Mouse (Mus musculus) macrophage (primary cell): ENCODE data around the gene Dync1li2. TPM values are rescaled to one million over a fixed set of nuclear protein-coding genes. Genes with fewer than 3 reads are reported as not detected.

Experiments
- H3K27ac ChIP-seq: fragments of 350-480 bp; formaldehyde crosslinking; 2 replicates; pipeline ENCODE4 v1.9.0; 2021
- H3K36me3 ChIP-seq: fragments of 350-480 bp; formaldehyde crosslinking; 2 replicates; pipeline ENCODE4 v1.9.0; 2021; ENCODE audit errors: inconsistent target
- H3K4me3 ChIP-seq: fragments of 350-480 bp; formaldehyde crosslinking; 2 replicates; pipeline ENCODE4 v1.9.0; 2021; ENCODE audit errors: inconsistent target
- H3K79me2 ChIP-seq: fragments of 350-480 bp; formaldehyde crosslinking; 2 replicates; pipeline ENCODE4 v1.9.0; 2021; ENCODE audit errors: inconsistent target
- WGBS: methylation state at CpG from one replicate; pipeline ENCODE4 v1.1.7; 2026; ENCODE audit warnings: inconsistent platforms; ENCODE audit not compliant: missing documents; 5-methylcytosine and 5-hydroxymethylcytosine counted together
- polyA plus RNA-seq: library from polyadenylated mRNA; stranded (reverse); fragments of 250-400 nt; gene quantifications from 3 replicates; pipeline ENCODE4 v1.2.4, GENCODE M21; 2018; ENCODE audit warnings: inconsistent platforms

The Dync1li2 gene
- polyA plus RNA-seq, 1 experiment from 2014 or later: 36.4 TPM

- no peaks in the 10 kb centered on the region for H3K79me2 ChIP-seq
- no peak overlapping the region for H3K27ac ChIP-seq
- H3K4me3 ChIP-seq: no peak overlapping the region
- WGBS: 92% methylated on average over 7 of the region's 7 CpGs
- H3K36me3 ChIP-seq: no peaks in the 10 kb centered on the region
These were observed 34.3 kb downstream of the Dync1li2 start for GRCm38 (mm10) chr8:104408328-104409110.

GRCm38 (mm10) chr8:104406340-104407128 lies 36.3 kb downstream of the Dync1li2 start:
- 97% methylated on average over 6 of the region's 6 CpGs for WGBS
- H3K79me2 ChIP-seq: no peaks in the 10 kb centered on the region
- no peak overlapping the region for H3K27ac ChIP-seq
- H3K4me3 ChIP-seq: no peak overlapping the region
- no peaks in the 10 kb centered on the region for H3K36me3 ChIP-seq

GRCm38 (mm10) chr8:104405430-104406187 lies 37.2 kb downstream of the Dync1li2 start:
- no peak overlapping the region for H3K27ac ChIP-seq

GRCm38 (mm10) chr8:104403596-104403995 lies 39.3 kb downstream of the Dync1li2 start:
- Histone ChIP-seq H3K4me3 (no peak overlapping the region), H3K36me3 (no peaks in the 10 kb centered on the region), H3K79me2 (no peaks in the 10 kb centered on the region), H3K27ac (no peak overlapping the region)
- WGBS: 82% methylated on average over 3 of the region's 3 CpGs

More at GRCm38 (mm10) chr8:104405430-104406187, 37.2 kb downstream of the Dync1li2 start:
- 84% methylated on average over 15 of the region's 15 CpGs for WGBS
- H3K79me2 ChIP-seq: no peaks in the 10 kb centered on the region
- no peak overlapping the region for H3K4me3 ChIP-seq
- no peaks in the 10 kb centered on the region for H3K36me3 ChIP-seq

GRCm38 (mm10) chr8:104395703-104396357 lies 47.0 kb downstream of the Dync1li2 start, which contains the start of gene Cmtm4:
Gene Cmtm4, minus strand, starts transcription at chr8:104395807.
- peaks cover 41% of the 10 kb centered on the region for H3K79me2 ChIP-seq
- WGBS: 4% methylated on average over 41 of the region's 54 CpGs
- H3K4me3 ChIP-seq: peak within 1 kb of the TSS; percentile 43
- no peaks in the 10 kb centered on the region for H3K36me3 ChIP-seq
- no peak within 1 kb of the TSS for H3K27ac ChIP-seq

- 2% methylated on average over 76 of the region's 82 CpGs for WGBS
- Histone ChIP-seq H3K27ac (no peak overlapping the region), H3K79me2 (peaks cover 49% of the 10 kb centered on the region), H3K4me3 (peak overlapping the region; percentile 43), H3K36me3 (no peaks in the 10 kb centered on the region)
These were observed 47.8 kb downstream of the Dync1li2 start for GRCm38 (mm10) chr8:104394801-104395702.

GRCm38 (mm10) chr8:104393767-104394166 lies 49.1 kb downstream of the Dync1li2 start:
- H3K4me3 ChIP-seq: no peak overlapping the region
- H3K36me3 ChIP-seq: no peaks in the 10 kb centered on the region
- no peak overlapping the region for H3K27ac ChIP-seq
- WGBS: 99% methylated on average over 6 of the region's 6 CpGs
- H3K79me2 ChIP-seq: peaks cover 60% of the 10 kb centered on the region

- Histone ChIP-seq H3K4me3 (no peak overlapping the region), H3K36me3 (no peaks in the 10 kb centered on the region), H3K27ac (no peak overlapping the region), H3K79me2 (peaks cover 66% of the 10 kb centered on the region)
- 96% methylated on average over 6 of the region's 7 CpGs for WGBS
These were observed 49.7 kb downstream of the Dync1li2 start for GRCm38 (mm10) chr8:104393139-104393538.

- 97% methylated on average over 8 of the region's 8 CpGs for WGBS
- H3K36me3 ChIP-seq: no peaks in the 10 kb centered on the region
- no peak overlapping the region for H3K4me3 ChIP-seq
- peaks cover 95% of the 10 kb centered on the region for H3K79me2 ChIP-seq
- no peak overlapping the region for H3K27ac ChIP-seq
These were observed 52.6 kb downstream of the Dync1li2 start for GRCm38 (mm10) chr8:104390245-104390644.

GRCm38 (mm10) chr8:104387980-104388379 lies 54.9 kb downstream of the Dync1li2 start:
- Histone ChIP-seq H3K4me3 (no peak overlapping the region), H3K36me3 (no peaks in the 10 kb centered on the region), H3K27ac (no peak overlapping the region), H3K79me2 (peaks cover 92% of the 10 kb centered on the region)
- WGBS: 100% methylated on average over 2 of the region's 2 CpGs

- WGBS: 92% methylated on average over 7 of the region's 7 CpGs
- H3K4me3 ChIP-seq: no peak overlapping the region
- H3K79me2 ChIP-seq: peaks cover 92% of the 10 kb centered on the region
- no peaks in the 10 kb centered on the region for H3K36me3 ChIP-seq
- H3K27ac ChIP-seq: no peak overlapping the region
These were observed 55.3 kb downstream of the Dync1li2 start for GRCm38 (mm10) chr8:104387501-104387900.

GRCm38 (mm10) chr8:104386693-104387092 lies 56.2 kb downstream of the Dync1li2 start:
- WGBS: 88% methylated on average over 4 of the region's 4 CpGs
- Histone ChIP-seq H3K36me3 (no peaks in the 10 kb centered on the region), H3K79me2 (peaks cover 91% of the 10 kb centered on the region)

GRCm38 (mm10) chr8:104383977-104384376 lies 58.9 kb downstream of the Dync1li2 start:
- WGBS: 5% methylated on average over 3 of the region's 3 CpGs
- H3K4me3 ChIP-seq: no peak overlapping the region
- peak overlapping the region; percentile 63 for H3K27ac ChIP-seq
- H3K36me3 ChIP-seq: no peaks in the 10 kb centered on the region
- peaks cover 93% of the 10 kb centered on the region for H3K79me2 ChIP-seq

More at GRCm38 (mm10) chr8:104386693-104387092, 56.2 kb downstream of the Dync1li2 start:
- no peak overlapping the region for H3K27ac ChIP-seq
- no peak overlapping the region for H3K4me3 ChIP-seq
